Mouse (Mus musculus) ES-E14 (cell line): ENCODE data around the gene Pfn4. TPM values are rescaled to one million over a fixed set of nuclear protein-coding genes. Genes with fewer than 3 reads are reported as not detected.

ENCODE experiments used
- DNase-seq: peaks from one replicate; pipeline ENCODE4 v3.0.0-alpha.2; 2013; ENCODE audit warnings: low read depth, low spot score
- H3K27ac ChIP-seq: 2 replicates; pipeline ENCODE4 v1.5.1; 2012; ENCODE audit warnings: low read depth, mild to moderate bottlenecking, low read length, moderate library complexity, mixed read lengths; ENCODE audit not compliant: poor library complexity, insufficient read depth, severe bottlenecking
- H3K36me3 ChIP-seq: 2 replicates; pipeline ENCODE4 v1.6.1; 2012; ENCODE audit warnings: mild to moderate bottlenecking, low read length, moderate library complexity, mixed read lengths; ENCODE audit not compliant: control insufficient read depth, poor library complexity, insufficient read depth, severe bottlenecking
- H3K4me1 ChIP-seq, 2 experiments: fragments of 150-350 bp in 1 of 2; sonication (generic) in 1 of 2; 2 replicates each; pipeline ENCODE4 v1.6.1; 2012; ENCODE audit warnings: low read length in 2 of 2, mild to moderate bottlenecking in 1 of 2, mixed read lengths in 1 of 2; ENCODE audit not compliant: control insufficient read depth in 2 of 2, insufficient read depth in 2 of 2, poor library complexity in 1 of 2
- H3K4me3 ChIP-seq, 2 experiments: fragments of 150-350 bp in 1 of 2; sonication (generic) in 1 of 2; 2 replicates each; pipeline ENCODE4 v1.5.1; 2012; ENCODE audit warnings: low read length in 2 of 2, low read depth in 1 of 2, mild to moderate bottlenecking in 1 of 2, mixed read lengths in 1 of 2; ENCODE audit not compliant: insufficient read depth in 1 of 2, poor library complexity in 1 of 2, severe bottlenecking in 1 of 2
- H3K9ac ChIP-seq: 2 replicates; pipeline ENCODE4 v1.6.1; 2012; ENCODE audit warnings: low read depth, mild to moderate bottlenecking, low read length, mixed read lengths; ENCODE audit not compliant: poor library complexity, insufficient read depth, severe bottlenecking
- H3K9me3 ChIP-seq: fragments of 150-350 bp; sonication (generic); 2 replicates; pipeline ENCODE4 v1.6.1; 2012; ENCODE audit warnings: low read depth, mild to moderate bottlenecking, low read length; ENCODE audit not compliant: control insufficient read depth, insufficient read depth
- CHD2 ChIP-seq: IDR thresholded peaks from 2 replicates; pipeline ENCODE4 v1.6.1; 2014; ENCODE audit warnings: mild to moderate bottlenecking, low read depth, low read length, inconsistent platforms
- HCFC1 ChIP-seq: IDR thresholded peaks from 2 replicates; pipeline ENCODE4 v1.6.1; 2012; ENCODE audit warnings: low read length, inconsistent platforms, borderline replicate concordance; ENCODE audit not compliant: insufficient read depth
- MAFK ChIP-seq: IDR thresholded peaks from 2 replicates; pipeline ENCODE4 v1.6.1; 2014; ENCODE audit warnings: mild to moderate bottlenecking, low read depth, low read length, inconsistent platforms; ENCODE audit not compliant: insufficient read depth
- ZC3H11A ChIP-seq: IDR thresholded peaks from 2 replicates; pipeline ENCODE4 v1.6.1; 2012; ENCODE audit warnings: low read depth, mild to moderate bottlenecking, inconsistent platforms, low read length, borderline replicate concordance
- ZNF384 ChIP-seq: IDR thresholded peaks from 2 replicates; pipeline ENCODE4 v1.6.1; 2012; ENCODE audit warnings: low read depth, low read length, inconsistent platforms
- in situ Hi-C, 2 experiments: fragments of 600-800 bp; cut with MboI; formaldehyde crosslinking; loops; one replicate each; pipeline ENCODE4 v1.15.1; 2025; ENCODE audit warnings: low sequenced_read_pairs in 2 of 2, inconsistent platforms in 1 of 2; ENCODE audit not compliant: unreplicated experiment in 2 of 2
- total RNA-seq: library from RNA; depleted of rRNA; stranded (reverse); fragments of 300-350 nt; gene quantifications from 2 replicates; pipeline ENCODE4 v1.2.3, GENCODE M21; 2012

The Pfn4 gene
- total RNA-seq, 1 experiment: 1.8 TPM

GRCm38 (mm10) chr12:4731629-4732028, 37.2 kb upstream of the Pfn4 start:
- Histone ChIP-seq H3K9ac (no peak overlapping the region), H3K36me3 (no peaks in the 10 kb centered on the region), H3K4me3 (no peak overlapping the region), H3K9me3 (no peaks in the 10 kb centered on the region), H3K27ac (no peak overlapping the region), H3K4me1 (peaks cover 0 to 1% of the 10 kb centered on the region in 2 experiments; a peak in 1 of 4 replicates)
- DNase-seq: no peak
- in situ Hi-C loops: no loop called here
- TF ChIP-seq MAFK (no peak), ZC3H11A (no peak), CHD2 (no peak), ZNF384 (no peak), HCFC1 (no peak)

GRCm38 (mm10) chr12:4732332-4732731, 36.5 kb upstream of the Pfn4 start:
- Histone ChIP-seq H3K27ac (no peak overlapping the region), H3K36me3 (no peaks in the 10 kb centered on the region), H3K9me3 (no peaks in the 10 kb centered on the region), H3K4me3 (no peak overlapping the region), H3K4me1 (peaks cover 0 to 1% of the 10 kb centered on the region in 2 experiments; a peak in 1 of 4 replicates), H3K9ac (no peak overlapping the region)
- TF ChIP-seq ZNF384 (no peak), MAFK (no peak), ZC3H11A (no peak), CHD2 (no peak), HCFC1 (no peak)
- DNase-seq: no peak
- in situ Hi-C loops: no loop called here

DNA sequence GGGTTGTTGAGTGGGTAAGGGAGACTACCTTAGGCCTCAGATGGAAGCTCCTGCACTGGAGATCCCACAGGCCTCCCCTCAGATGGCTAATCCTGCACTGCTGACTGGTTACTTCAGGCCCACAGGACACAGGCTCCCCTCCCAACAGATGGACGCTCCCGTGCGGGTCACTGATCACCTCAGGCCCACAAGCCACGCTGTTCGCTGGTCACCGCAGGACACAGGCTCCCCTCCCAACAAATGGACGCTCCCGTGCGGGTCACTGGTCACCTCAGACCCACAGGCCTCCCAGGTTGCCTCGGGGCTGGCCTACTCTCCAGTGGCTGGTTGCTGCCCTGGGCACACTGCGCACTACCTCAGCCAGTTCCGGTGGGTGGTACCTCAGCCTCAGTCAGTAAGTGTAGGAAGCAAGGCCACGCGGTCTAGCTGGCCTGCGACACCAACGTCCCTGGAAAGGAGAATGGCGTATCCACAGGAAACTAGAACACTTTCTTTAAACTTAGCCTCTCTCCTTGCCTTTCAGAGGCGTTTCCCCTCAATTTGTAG, 30.7 kb upstream of the Pfn4 start, which contains the start of gene Fam228a:
Fam228a (minus strand) TSS at position 400 of the 546 bp plus-strand sequence.
- in situ Hi-C loops: no loop called here
- Histone ChIP-seq H3K27ac (no peak within 1 kb of the TSS), H3K4me3 (peak within 1 kb of the TSS; percentile 16 to 31; a peak in 2 of 4 replicates), H3K9ac (peak within 1 kb of the TSS; percentile 35; the same call in 1 of the 2 replicates), H3K9me3 (no peaks in the 10 kb centered on the region), H3K36me3 (no peaks in the 10 kb centered on the region), H3K4me1 (peaks cover 0 to 3% of the 10 kb centered on the region in 2 experiments; a peak in 1 of 4 replicates)
- DNase-seq: no peak
- TF ChIP-seq ZNF384 (no peak), MAFK (no peak), CHD2 (no peak), HCFC1 (no peak), ZC3H11A (no peak)

DNA sequence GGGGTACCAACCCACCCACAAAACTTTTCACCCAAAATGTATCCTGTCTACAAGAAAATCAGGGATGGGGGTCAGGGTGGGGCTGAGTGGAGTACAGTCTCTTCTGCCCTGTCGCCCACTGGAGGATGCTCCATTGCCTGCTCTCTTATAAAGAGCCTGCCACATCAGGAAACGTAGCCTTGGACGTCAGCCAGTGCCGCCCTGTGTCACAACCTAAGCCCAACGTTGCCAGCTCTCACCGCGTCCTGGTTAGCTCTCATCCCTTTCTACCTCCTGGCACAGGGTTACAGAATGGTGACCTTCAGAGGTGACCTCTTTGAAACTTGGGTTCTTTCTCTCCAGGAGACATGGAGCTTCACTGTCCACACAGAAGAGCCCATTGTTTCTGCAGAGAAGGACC, 28.0 kb upstream of the Pfn4 start:
- no peak for DNase-seq
- H3K27ac ChIP-seq: no peak overlapping the region
- TF ChIP-seq HCFC1 (no peak), ZNF384 (no peak), MAFK (no peak), CHD2 (no peak), ZC3H11A (no peak)
- H3K36me3 ChIP-seq: no peaks in the 10 kb centered on the region
- no peak overlapping the region for H3K9ac ChIP-seq
- H3K4me1 ChIP-seq: peaks cover 0 to 3% of the 10 kb centered on the region in 2 experiments; a peak in 1 of 4 replicates
- in situ Hi-C loops: no loop called here
- no peak overlapping the region for H3K4me3 ChIP-seq
- no peaks in the 10 kb centered on the region for H3K9me3 ChIP-seq

DNA sequence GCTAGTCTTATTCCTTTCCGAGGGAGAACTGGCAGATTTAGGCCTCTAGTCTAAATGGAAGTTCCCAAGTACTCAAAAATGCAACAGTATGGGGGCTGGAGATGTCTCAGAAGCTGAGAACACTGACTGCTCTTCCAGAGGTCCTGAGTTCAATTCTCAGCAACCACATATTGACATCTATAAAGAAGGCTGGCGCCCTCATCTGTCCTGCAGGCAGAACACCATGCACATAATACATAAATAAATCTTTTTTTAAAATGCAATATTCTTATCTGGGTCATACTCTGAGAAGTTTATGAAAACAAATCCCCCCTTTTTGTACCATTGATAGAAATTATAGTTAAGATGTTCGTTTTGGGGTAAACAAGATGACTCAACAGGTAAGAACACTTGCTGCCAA, 26.6 kb upstream of the Pfn4 start:
- in situ Hi-C loops: no loop called here
- TF ChIP-seq ZNF384 (no peak), HCFC1 (no peak), CHD2 (no peak), MAFK (no peak), ZC3H11A (no peak)
- no peaks in the 10 kb centered on the region for H3K9me3 ChIP-seq
- no peak for DNase-seq
- no peak overlapping the region for H3K27ac ChIP-seq
- peaks cover 0 to 3% of the 10 kb centered on the region in 2 experiments; a peak in 1 of 4 replicates for H3K4me1 ChIP-seq
- H3K9ac ChIP-seq: no peak overlapping the region
- H3K4me3 ChIP-seq: no peak overlapping the region
- H3K36me3 ChIP-seq: no peaks in the 10 kb centered on the region
